Mouse (Mus musculus): ENCODE results near the gene Zfp609.

Gene Zfp609

DNA sequence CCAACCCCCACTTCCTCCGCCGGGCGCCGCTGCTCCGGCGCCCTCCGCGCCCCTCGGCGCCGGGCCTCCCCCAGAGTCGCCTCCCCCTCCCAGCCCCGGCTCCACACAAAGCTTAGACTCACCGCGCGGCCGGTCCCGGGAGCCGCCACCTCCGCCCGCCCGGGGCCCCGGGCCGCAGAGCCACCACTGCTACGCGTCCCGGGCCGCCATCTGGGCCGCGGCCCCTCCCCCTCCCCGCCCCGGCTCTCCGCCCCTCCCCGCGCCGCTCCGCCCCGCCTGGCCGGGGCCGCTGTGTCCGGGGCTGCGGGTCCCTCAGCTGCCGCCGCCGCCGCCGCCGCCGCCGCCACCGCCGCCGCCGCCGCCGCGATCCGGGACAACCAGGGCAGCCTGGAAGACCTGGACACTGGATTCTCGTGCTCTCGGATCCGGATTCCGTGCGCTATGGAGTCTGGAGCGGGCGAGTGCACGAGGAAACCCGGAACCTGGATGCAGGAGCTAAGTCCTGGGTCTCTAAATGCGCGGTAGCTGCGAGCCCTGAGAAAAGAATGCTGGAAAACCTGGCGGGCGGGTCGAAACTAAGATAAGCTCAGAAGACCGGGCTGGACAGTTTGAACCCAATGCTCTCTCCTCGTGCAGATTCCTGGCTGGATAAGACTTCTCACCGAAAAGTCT lies at the start of gene Zfp609:
Gene Zfp609 (minus strand): TSS at position 221 of the 672 bp plus-strand sequence.
- peak; percentile 84 for DNase-seq (ENCODE audit: low read depth, low spot score)

DNA sequence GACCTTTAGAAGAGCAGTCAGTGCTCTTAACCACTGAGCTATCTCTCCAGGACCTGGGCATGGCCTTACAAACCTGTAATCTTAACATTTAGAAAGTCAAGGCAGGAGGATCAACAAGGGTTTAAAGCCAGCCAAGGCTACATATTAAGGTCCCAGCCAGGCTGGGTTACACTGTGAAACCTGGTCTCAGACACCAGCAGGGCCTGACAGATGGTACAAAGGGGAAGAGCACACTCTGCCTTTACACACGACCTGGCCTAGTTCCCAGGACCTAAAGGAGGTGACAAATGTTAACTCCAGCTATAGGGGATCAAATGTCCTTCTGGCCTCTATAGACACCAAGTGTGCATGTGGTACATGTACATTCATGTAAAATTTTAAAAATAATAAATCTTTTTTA lies 32.3 kb upstream of the Zfp609 start:
- no peak for DNase-seq (ENCODE audit: low read depth, low spot score)

DNA sequence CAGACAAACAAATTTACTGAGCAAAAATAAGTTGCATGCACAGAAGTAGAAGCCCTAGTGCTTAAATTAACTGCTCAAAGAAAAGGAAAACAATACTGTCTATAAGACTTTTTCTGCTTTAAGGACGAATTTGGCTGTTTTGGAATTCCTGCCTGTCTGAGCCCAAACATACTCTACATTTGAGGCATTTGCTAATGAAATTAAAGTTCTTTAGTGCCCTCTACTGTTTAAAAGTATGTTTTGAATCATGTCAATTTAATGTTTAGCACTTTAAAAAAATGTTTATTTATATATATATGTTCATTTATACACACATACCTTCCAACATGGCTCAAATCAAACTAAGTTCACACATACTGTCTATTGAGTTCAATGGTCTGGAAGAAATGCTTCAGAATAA lies 22.8 kb upstream of the Zfp609 start:
- no peak for DNase-seq (ENCODE audit: low read depth, low spot score)

GRCm38 (mm10) chr9:65848154-65848553 lies 20.8 kb upstream of the Zfp609 start:
- DNase-seq (ENCODE audit: low read depth, low spot score), result no peak

DNA sequence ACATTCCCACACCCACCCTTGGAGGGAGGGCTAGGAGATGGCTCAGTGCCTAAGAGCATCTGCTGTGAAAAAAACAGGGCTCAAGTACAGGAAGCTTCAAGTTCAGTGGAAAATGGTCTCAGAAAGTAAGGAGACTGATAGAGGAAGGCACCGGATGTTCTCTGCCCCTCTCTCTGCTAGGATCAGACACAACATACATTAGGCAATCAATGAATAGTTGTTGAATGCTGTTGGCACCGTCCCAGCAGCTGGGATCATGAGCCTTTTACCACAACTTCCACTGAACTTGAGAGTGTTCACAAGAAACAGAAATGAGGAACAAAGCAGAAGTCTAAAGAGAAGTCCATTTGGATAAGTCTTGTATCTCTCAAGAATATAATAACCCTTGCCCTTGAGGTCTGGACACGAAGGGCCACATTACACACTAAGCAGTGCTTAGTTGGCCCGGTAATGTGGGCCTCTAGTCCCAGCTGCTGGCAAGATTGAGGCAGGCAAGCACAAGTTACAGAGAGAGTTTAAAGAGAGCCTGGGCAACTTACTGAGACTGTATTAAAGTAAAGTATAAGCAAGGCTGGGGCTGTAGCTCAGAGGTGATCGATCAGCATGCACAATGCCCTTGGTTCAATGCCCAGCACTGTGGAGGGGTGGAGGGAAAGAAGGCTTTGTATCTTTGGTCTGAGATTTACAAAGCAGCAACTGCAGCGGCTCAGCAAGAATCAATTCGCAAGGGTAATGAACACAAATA lies 17.2 kb upstream of the Zfp609 start:
- DNase-seq (ENCODE audit: low read depth, low spot score), result no peak

GRCm38 (mm10) chr9:65839841-65840240 lies 12.5 kb upstream of the Zfp609 start:
- no peak for DNase-seq (ENCODE audit: low read depth, low spot score)

GRCm38 (mm10) chr9:65836916-65837315 lies 9.6 kb upstream of the Zfp609 start:
- DNase-seq (ENCODE audit: low read depth, low spot score), result no peak

DNA sequence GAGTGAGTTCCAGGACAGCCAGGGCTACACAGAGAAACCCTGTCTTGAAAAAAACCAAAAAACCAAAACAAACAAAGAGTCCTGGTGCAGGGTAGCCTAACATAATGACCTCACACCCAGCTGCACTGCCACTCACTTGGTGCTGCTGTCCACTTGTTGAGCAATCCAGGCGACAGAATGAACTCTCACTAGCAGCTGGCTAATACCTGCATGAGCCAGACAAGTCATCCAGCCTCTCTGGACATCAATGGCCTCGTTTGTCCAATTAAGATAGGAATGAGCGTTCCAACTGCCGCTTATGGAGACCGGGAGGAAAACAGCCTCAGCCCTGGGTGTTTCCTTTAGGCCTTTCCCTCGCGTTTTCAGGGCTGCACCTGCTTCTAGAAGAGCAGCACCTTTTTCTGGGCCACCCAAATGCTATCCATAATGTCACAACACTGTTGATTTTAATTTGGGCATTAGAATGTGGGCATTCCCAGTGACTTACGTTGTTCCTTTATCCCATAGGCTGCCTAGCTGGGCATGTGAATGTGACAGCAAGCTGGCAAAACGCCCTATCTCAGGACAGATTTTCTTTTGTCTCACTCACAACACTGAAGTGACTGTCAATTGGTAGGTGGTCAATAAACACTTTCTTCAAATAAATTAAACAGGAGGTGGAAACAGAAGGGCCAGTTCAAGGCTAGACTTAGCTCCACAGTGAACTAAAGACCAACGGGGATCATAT lies 7.4 kb upstream of the Zfp609 start:
- DNase-seq (ENCODE audit: low read depth, low spot score), result no peak

DNA sequence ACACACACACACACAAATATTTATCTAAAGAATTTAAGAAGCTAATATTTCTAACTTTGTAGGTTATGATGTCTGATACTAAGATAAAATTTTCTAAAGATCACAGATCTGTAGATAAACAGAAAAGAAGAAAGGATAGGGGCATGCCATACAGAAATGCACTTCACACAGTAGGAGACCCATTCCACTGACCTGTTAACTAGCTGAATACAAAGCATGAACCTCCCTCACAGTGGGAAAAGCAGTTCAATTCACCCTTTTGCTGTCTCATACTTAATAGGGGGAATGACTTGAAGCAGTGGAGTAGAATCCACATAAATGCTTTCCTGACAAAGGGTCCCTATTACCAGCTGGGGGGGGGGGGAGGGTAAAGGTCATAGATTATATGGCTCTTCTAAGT lies 6.3 kb upstream of the Zfp609 start:
- DNase-seq (ENCODE audit: low read depth, low spot score), result no peak

GRCm38 (mm10) chr9:65833230-65833629 lies 5.9 kb upstream of the Zfp609 start:
- DNase-seq (ENCODE audit: low read depth, low spot score), result no peak

- no peak for DNase-seq (ENCODE audit: low read depth, low spot score)
Measured at GRCm38 (mm10) chr9:65832041-65832440, 4.7 kb upstream of the Zfp609 start.

GRCm38 (mm10) chr9:65831164-65831563 lies 3.8 kb upstream of the Zfp609 start:
- no peak for DNase-seq (ENCODE audit: low read depth, low spot score)

- DNase-seq (ENCODE audit: low read depth, low spot score), result no peak
Measured at GRCm38 (mm10) chr9:65830255-65830654, 2.9 kb upstream of the Zfp609 start.

GRCm38 (mm10) chr9:65829410-65829809 lies 2.0 kb upstream of the Zfp609 start:
- DNase-seq (ENCODE audit: low read depth, low spot score), result no peak

- no peak for DNase-seq (ENCODE audit: low read depth, low spot score)
Measured at GRCm38 (mm10) chr9:65828511-65828910, 1.1 kb upstream of the Zfp609 start.

DNA sequence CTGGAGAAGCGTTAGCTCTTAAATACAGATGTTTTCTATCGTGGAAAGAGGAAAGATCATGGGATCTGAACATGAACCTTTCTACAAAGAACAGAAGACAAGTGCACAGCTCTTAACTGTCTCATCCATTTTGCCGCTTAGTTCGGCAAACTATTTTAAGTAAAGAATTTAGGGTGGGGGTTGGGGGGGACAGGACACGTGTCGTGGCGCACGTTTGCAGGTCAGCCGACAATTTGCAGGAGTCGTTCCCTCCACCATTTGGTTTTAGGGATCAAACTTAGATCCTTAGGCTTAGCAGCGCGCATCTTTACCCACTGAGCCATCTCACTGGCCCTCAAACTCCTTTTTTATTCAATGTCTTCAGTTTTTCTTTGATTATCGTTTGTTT lies 646 bp upstream of the Zfp609 start:
- DNase-seq (ENCODE audit: low read depth, low spot score), result no peak

GRCm38 (mm10) chr9:65826588-65827343 lies 598 bp downstream of the Zfp609 start:
- no peak for DNase-seq (ENCODE audit: low read depth, low spot score)

DNA sequence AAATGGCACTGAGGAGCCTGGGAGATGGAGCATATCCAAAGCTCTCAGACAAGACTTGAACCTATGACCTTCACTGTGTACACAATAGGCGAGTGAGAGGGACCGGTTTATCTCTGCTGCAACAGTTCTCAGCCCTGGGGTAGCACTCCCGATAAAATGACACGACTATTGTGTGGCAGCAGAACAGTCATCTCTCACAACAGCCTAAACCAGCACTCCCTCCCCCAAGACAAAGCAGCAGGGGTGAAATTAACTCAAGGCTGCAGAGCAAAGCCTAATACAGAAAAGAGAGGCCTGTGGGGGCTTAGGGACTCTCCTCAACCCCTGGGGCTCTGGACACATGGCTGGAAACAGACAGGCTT lies 1.2 kb downstream of the Zfp609 start:
- no peak for DNase-seq (ENCODE audit: low read depth, low spot score)

GRCm38 (mm10) chr9:65823716-65824462 lies 3.5 kb downstream of the Zfp609 start:
- no peak for DNase-seq (ENCODE audit: low read depth, low spot score)

- DNase-seq (ENCODE audit: low read depth, low spot score), result no peak
Measured at GRCm38 (mm10) chr9:65822011-65822410, 5.4 kb downstream of the Zfp609 start.

DNA sequence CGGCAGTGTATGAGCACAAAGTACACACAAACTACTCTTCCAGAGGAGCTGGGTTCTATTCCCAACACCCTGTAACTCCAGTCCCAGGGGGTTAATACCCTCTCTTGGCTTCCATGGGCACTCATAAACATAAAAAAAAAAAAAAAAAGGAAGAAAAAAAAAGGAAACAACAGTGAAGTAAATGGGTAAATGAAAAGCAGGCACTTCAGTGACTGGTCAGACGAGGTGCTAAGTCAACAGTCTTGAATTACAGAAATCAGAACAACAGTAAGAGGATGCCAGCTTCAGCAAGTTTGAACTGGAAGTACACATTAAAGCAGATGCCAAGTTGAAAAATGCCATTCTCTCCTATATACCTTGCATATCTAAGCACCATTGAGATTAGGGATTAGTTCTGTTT lies 7.1 kb downstream of the Zfp609 start:
- DNase-seq (ENCODE audit: low read depth, low spot score), result no peak
